Mouse (Mus musculus) kidney, adult 2 months (tissue): ENCODE data around the gene Tbcd.

ENCODE experiments used
- CTCF ChIP-seq: fragments of 200-500 bp; conservative IDR thresholded peaks from 2 replicates; pipeline ENCODE4 v1.5.1; 2011; ENCODE audit warnings: low read depth, mild to moderate bottlenecking, control low read depth, low read length, moderate library complexity, mixed read lengths; ENCODE audit not compliant: insufficient read depth, insufficient read length
- POLR2A ChIP-seq: fragments of 200-500 bp; IDR thresholded peaks from one replicate; pipeline ENCODE4 v1.6.1; 2011; ENCODE audit warnings: low read depth, low read length, control low read depth

GRCm38 (mm10) chr11:121563312-121563711 is 111.6 kb downstream of the Tbcd start:
- TF ChIP-seq CTCF (no peak), POLR2A (no peak)
